Mouse (Mus musculus) forelimb bud, embryonic 11.5 days (tissue): ENCODE measurements around the gene Ptges.

Source experiments
- DNase-seq: peaks from one replicate; pipeline ENCODE4 v3.0.0-alpha.2; 2012; ENCODE audit warnings: low read depth, low spot score

Gene Ptges

GRCm38 (mm10) chr2:30901646-30902160 is 28.0 kb downstream of the Ptges start:
- DNase-seq, result no peak

- no peak for DNase-seq
Measured at GRCm38 (mm10) chr2:30899397-30900069, 30.1 kb downstream of the Ptges start.

GRCm38 (mm10) chr2:30897291-30897690 is 32.4 kb downstream of the Ptges start:
- DNase-seq, result no peak

GRCm38 (mm10) chr2:30893946-30894345 is 35.7 kb downstream of the Ptges start:
- no peak for DNase-seq

- no peak for DNase-seq
Measured at GRCm38 (mm10) chr2:30893399-30893798, 36.3 kb downstream of the Ptges start.

- peak; percentile 74 for DNase-seq
Measured at GRCm38 (mm10) chr2:30891002-30891401, 38.7 kb downstream of the Ptges start.

- DNase-seq, result peak; percentile 67
Measured at GRCm38 (mm10) chr2:30885453-30886163, 44.1 kb downstream of the Ptges start.

- DNase-seq, result no peak
Measured at GRCm38 (mm10) chr2:30884852-30885373, 44.8 kb downstream of the Ptges start.

- no peak for DNase-seq
Measured at GRCm38 (mm10) chr2:30881215-30881614, 48.4 kb downstream of the Ptges start.

GRCm38 (mm10) chr2:30879481-30879880 is 50.2 kb downstream of the Ptges start:
- DNase-seq, result no peak

- DNase-seq, result peak; percentile 46
Measured at GRCm38 (mm10) chr2:30875621-30876432, 53.8 kb downstream of the Ptges start.

GRCm38 (mm10) chr2:30875096-30875495 is 54.6 kb downstream of the Ptges start:
- no peak for DNase-seq

- DNase-seq, result no peak
Measured at GRCm38 (mm10) chr2:30874445-30874844, 55.2 kb downstream of the Ptges start.

GRCm38 (mm10) chr2:30872669-30873068 is 57.0 kb downstream of the Ptges start:
- peak; percentile 95 for DNase-seq

GRCm38 (mm10) chr2:30870863-30871262 is 58.8 kb downstream of the Ptges start:
- DNase-seq, result no peak

- DNase-seq, result no peak
Measured at GRCm38 (mm10) chr2:30865426-30865825, 64.2 kb downstream of the Ptges start.

GRCm38 (mm10) chr2:30864968-30865381 is 64.7 kb downstream of the Ptges start:
- DNase-seq, result peak; percentile 35

- DNase-seq, result no peak
Measured at GRCm38 (mm10) chr2:30863574-30863973, 66.1 kb downstream of the Ptges start.

- no peak for DNase-seq
Measured at GRCm38 (mm10) chr2:30862081-30862480, 67.6 kb downstream of the Ptges start.

- no peak for DNase-seq
Measured at GRCm38 (mm10) chr2:30859782-30860181, 69.9 kb downstream of the Ptges start.

- DNase-seq, result no peak
Measured at GRCm38 (mm10) chr2:30857076-30857475, 72.6 kb downstream of the Ptges start.
